Comparison of ENCODE assay signal across 11 mouse cellular contexts in genomic region chr4:131763479-131763878, GRCm38 (mm10).
DNase-seq lines count a peak whose midpoint lies in the region; ATAC-seq and TF ChIP-seq lines count a peak whose summit lies in the region.
"Had no signal": no experiment of that assay in that cellular context is flagged by ENCODE, and none has a peak within 500 bp of the region (broad histone marks: within the 10 kb centered on the region; RNA-seq: fewer than 3 reads in every experiment).

No protein-coding gene starts in this region.

- no peaks in the 10 kb centered on the region for H3K4me1 ChIP-seq in forebrain, postnatal 0 days (ENCODE audit: insufficient read depth)
- H3K4me1 ChIP-seq in forebrain, embryonic 15.5 days = no peaks in the 10 kb centered on the region
- H3K4me1 ChIP-seq in liver, postnatal 0 days (ENCODE audit: insufficient read depth) = no peaks in the 10 kb centered on the region
- H3K4me1 ChIP-seq in ES-E14 (ENCODE audit: control insufficient read depth in 2 of 2, insufficient read depth in 2 of 2, low read length in 2 of 2, poor library complexity in 1 of 2) = no peaks in the 10 kb centered on the region
- H3K4me1 ChIP-seq: embryonic facial prominence, embryonic 15.5 days; hindbrain, embryonic 13.5 days; neural tube, embryonic 13.5 days had no signal

- no peak overlapping the region for H3K27ac ChIP-seq in forebrain, postnatal 0 days (ENCODE audit: low read depth, low read length)
- no peak overlapping the region for H3K27ac ChIP-seq in forebrain, embryonic 15.5 days (replicated peaks)
- H3K27ac ChIP-seq in liver, postnatal 0 days (ENCODE audit: low read depth) = no peak overlapping the region
- no peak overlapping the region for H3K27ac ChIP-seq in ES-E14 (ENCODE audit: insufficient read depth, low read depth, low read length, poor library complexity, severe bottlenecking)
- H3K27ac ChIP-seq: embryonic facial prominence, embryonic 15.5 days; hindbrain, embryonic 13.5 days; neural tube, embryonic 13.5 days had no signal

- TF ChIP-seq CTCF in forebrain, postnatal 0 days (IDR thresholded peaks at IDR 0.05; ENCODE audit: low read depth) = peak; percentile 11; the same call in 1 of the 2 replicates
- TF ChIP-seq CTCF in liver, postnatal 0 days (IDR thresholded peaks at IDR 0.05; ENCODE audit: low read depth) = peak; percentile 49

- DNase-seq in forebrain, postnatal 0 days = no peak
- DNase-seq in liver, postnatal 0 days = no peak
- DNase-seq in liver (no peak), ES-E14 (ENCODE audit: low read depth, low spot score) (peak; percentile 46)
- DNase-seq in lung, postnatal 36 days = peak; percentile 67
- no peak for DNase-seq in cerebellum, adult 8-10 months
- no peak for DNase-seq in layer of hippocampus, postnatal 36 days

- no peak overlapping the region for H3K9ac ChIP-seq in forebrain, postnatal 0 days
- no peak overlapping the region for H3K9ac ChIP-seq in forebrain, embryonic 15.5 days (replicated peaks)
- H3K9ac ChIP-seq in liver, postnatal 0 days (replicated peaks) = no peak overlapping the region
- no peak overlapping the region for H3K9ac ChIP-seq in ES-E14 (ENCODE audit: insufficient read depth, low read depth, low read length, poor library complexity, severe bottlenecking)
- H3K9ac ChIP-seq: embryonic facial prominence, embryonic 15.5 days; hindbrain, embryonic 13.5 days; neural tube, embryonic 13.5 days had no signal

- WGBS in forebrain, postnatal 0 days = 67% methylated on average over 3 of the region's 3 CpGs
- WGBS in forebrain, embryonic 15.5 days = 72% methylated on average over 3 of the region's 3 CpGs
- WGBS in liver, postnatal 0 days (ENCODE audit: insufficient replicate concordance) = 51% methylated on average over 3 of the region's 3 CpGs

- H3K27me3 ChIP-seq in forebrain, postnatal 0 days (ENCODE audit: insufficient read depth, low read length) = no peaks in the 10 kb centered on the region
- H3K27me3 ChIP-seq in forebrain, embryonic 15.5 days = no peaks in the 10 kb centered on the region
- H3K27me3 ChIP-seq in liver, postnatal 0 days (ENCODE audit: insufficient read depth, low read length) = no peaks in the 10 kb centered on the region
- H3K27me3 ChIP-seq: embryonic facial prominence, embryonic 15.5 days; hindbrain, embryonic 13.5 days; neural tube, embryonic 13.5 days had no signal

- ATAC-seq in forebrain, postnatal 0 days = no peak
- ATAC-seq in forebrain, embryonic 15.5 days (replicated peaks) = no peak
- no peak for ATAC-seq in liver, postnatal 0 days

- TF ChIP-seq EP300 in liver, postnatal 0 days (IDR thresholded peaks at IDR 0.05; ENCODE audit: low read depth) = no peak

- no peak overlapping the region for H3K4me3 ChIP-seq in forebrain, postnatal 0 days (ENCODE audit: low read depth, low read length)
- H3K4me3 ChIP-seq in forebrain, embryonic 15.5 days = no peak overlapping the region
- no peak overlapping the region for H3K4me3 ChIP-seq in liver, postnatal 0 days (ENCODE audit: low read depth, low read length)
- no peak overlapping the region for H3K4me3 ChIP-seq in ES-E14 (ENCODE audit: insufficient read depth in 1 of 2, low read depth in 1 of 2, low read length in 2 of 2, poor library complexity in 1 of 2, severe bottlenecking in 1 of 2)
- H3K4me3 ChIP-seq: embryonic facial prominence, embryonic 15.5 days; hindbrain, embryonic 13.5 days; neural tube, embryonic 13.5 days had no signal

- H3K4me2 ChIP-seq in forebrain, postnatal 0 days (ENCODE audit: low read depth) = no peak overlapping the region
- H3K4me2 ChIP-seq in forebrain, embryonic 15.5 days (replicated peaks) = no peak overlapping the region
- no peak overlapping the region for H3K4me2 ChIP-seq in liver, postnatal 0 days (ENCODE audit: low read depth, low read length)
- H3K4me2 ChIP-seq: embryonic facial prominence, embryonic 15.5 days; hindbrain, embryonic 13.5 days; neural tube, embryonic 13.5 days had no signal

- no peaks in the 10 kb centered on the region for H3K9me3 ChIP-seq in forebrain, postnatal 0 days (ENCODE audit: low read length)
- no peaks in the 10 kb centered on the region for H3K9me3 ChIP-seq in forebrain, embryonic 15.5 days
- H3K9me3 ChIP-seq in liver, postnatal 0 days (ENCODE audit: low read length) = no peaks in the 10 kb centered on the region
- H3K9me3 ChIP-seq in ES-E14 (ENCODE audit: control insufficient read depth, insufficient read depth, low read depth, low read length) = no peaks in the 10 kb centered on the region
- H3K9me3 ChIP-seq: embryonic facial prominence, embryonic 15.5 days; hindbrain, embryonic 13.5 days; neural tube, embryonic 13.5 days had no signal

- in situ Hi-C loops in ES-E14 (cut with MboI; ENCODE audit: low sequenced_read_pairs in 2 of 2, unreplicated experiment in 2 of 2) = no loop called here

- H3K36me3 ChIP-seq in forebrain, postnatal 0 days (ENCODE audit: insufficient read depth) = no peaks in the 10 kb centered on the region
- 0 out of 2 replicates have a peak, but pooled peaks cover 4% of the 10 kb centered on the region for H3K36me3 ChIP-seq in forebrain, embryonic 15.5 days
- H3K36me3 ChIP-seq in liver, postnatal 0 days (replicated peaks; ENCODE audit: insufficient read depth, low read length) = no peaks in the 10 kb centered on the region
- H3K36me3 ChIP-seq in ES-E14 (ENCODE audit: control insufficient read depth, insufficient read depth, low read length, poor library complexity, severe bottlenecking) = no peaks in the 10 kb centered on the region
- H3K36me3 ChIP-seq: hindbrain, embryonic 13.5 days; neural tube, embryonic 13.5 days had no signal

TF ChIP-seq in ES-E14, 5 proteins besides CTCF, POLR2A, EP300 and RAD21:
- no peak for TF ChIP-seq CHD2 (IDR thresholded peaks at IDR 0.05; ENCODE audit: low read depth, low read length)
- no peak for TF ChIP-seq ZC3H11A (IDR thresholded peaks at IDR 0.05; ENCODE audit: borderline replicate concordance, low read depth, low read length)
- TF ChIP-seq ZNF384 (IDR thresholded peaks at IDR 0.05; ENCODE audit: low read depth, low read length) = no peak
- no peak for TF ChIP-seq HCFC1 (IDR thresholded peaks at IDR 0.05; ENCODE audit: borderline replicate concordance, insufficient read depth, low read length)
- TF ChIP-seq MAFK (IDR thresholded peaks at IDR 0.05; ENCODE audit: insufficient read depth, low read depth, low read length) = peak; percentile 85

Comparison
In these comparisons a context has a peak if more than half of its experiments do, and no peak if none do; other contexts are left out.
1. DNase-seq: peak in ES-E14 (single experiment) and lung, postnatal 36 days (single experiment); none in forebrain, postnatal 0 days (single experiment), liver, postnatal 0 days (single experiment), liver (single experiment), cerebellum, adult 8-10 months (single experiment) and layer of hippocampus, postnatal 36 days (0 of 2).